Comparison of ENCODE assay signal across 18 mouse cellular contexts in genomic region chr11:84344522-84345236, GRCm38 (mm10).
DNase-seq lines count a peak whose midpoint lies in the region; ATAC-seq and TF ChIP-seq lines count a peak whose summit lies in the region.
"Had no signal": no experiment of that assay in that cellular context is flagged by ENCODE, and none has a peak within 500 bp of the region (broad histone marks: within the 10 kb centered on the region; RNA-seq: fewer than 3 reads in every experiment).

No protein-coding gene starts in this region.

- no peaks in the 10 kb centered on the region for H3K36me3 ChIP-seq in heart, embryonic 11.5 days (ENCODE audit: control insufficient read depth, insufficient read depth, low read length)
- H3K36me3 ChIP-seq in hindbrain, embryonic 14.5 days (replicated peaks; ENCODE audit: control insufficient read depth, insufficient read depth) = no peaks in the 10 kb centered on the region
- no peaks in the 10 kb centered on the region for H3K36me3 ChIP-seq in hindbrain, embryonic 11.5 days (ENCODE audit: control insufficient read depth, insufficient read depth, low read length)
- peaks cover 4 to 55% of the 10 kb centered on the region in 2 experiments for H3K36me3 ChIP-seq in MEL (ENCODE audit: control insufficient read depth in 1 of 2, insufficient read depth in 2 of 2, low read length in 2 of 2)
- H3K36me3 ChIP-seq: neural tube, embryonic 12.5 days had no signal

- intact Hi-C loops in heart, postnatal 14 days (cut with DNase I) = no loop called here

- no peak for TF ChIP-seq RAD21 in MEL (IDR thresholded peaks at IDR 0.05; ENCODE audit: low read depth, low read length)

- peak overlapping the region; percentile 62; the same call in 1 of the 2 replicates for H3K27ac ChIP-seq in heart, embryonic 11.5 days (ENCODE audit: low read depth, low read length)
- peak overlapping the region; percentile 54; the same call in 1 of the 2 replicates for H3K27ac ChIP-seq in hindbrain, embryonic 14.5 days
- no peak overlapping the region for H3K27ac ChIP-seq in hindbrain, embryonic 11.5 days (ENCODE audit: low read depth, low read length)
- H3K27ac ChIP-seq in MEL (ENCODE audit: control insufficient read depth, low read depth, low read length) = peak overlapping the region; percentile 70
- H3K27ac ChIP-seq: embryonic facial prominence, embryonic 13.5 days; limb, embryonic 12.5 days; liver, embryonic 14.5 days; neural tube, embryonic 12.5 days had no signal

- H3K4me3 ChIP-seq in heart, embryonic 11.5 days (ENCODE audit: low read depth, low read length) = no peak overlapping the region
- no peak overlapping the region for H3K4me3 ChIP-seq in hindbrain, embryonic 14.5 days (replicated peaks; ENCODE audit: low read length)
- no peak overlapping the region for H3K4me3 ChIP-seq in hindbrain, embryonic 11.5 days (ENCODE audit: low read depth, low read length)
- peak overlapping the region in 1 of 2 experiments; percentile 5; a peak in 1 of 4 replicates for H3K4me3 ChIP-seq in MEL (ENCODE audit: control insufficient read depth in 1 of 2, insufficient read depth in 1 of 2, low read depth in 2 of 2, low read length in 2 of 2)
- H3K4me3 ChIP-seq: embryonic facial prominence, embryonic 13.5 days; limb, embryonic 12.5 days; neural tube, embryonic 12.5 days had no signal

- 46% methylated on average over 6 of the region's 6 CpGs for WGBS in heart, embryonic 11.5 days (ENCODE audit: insufficient replicate concordance)
- 78% methylated on average over 6 of the region's 6 CpGs for WGBS in hindbrain, embryonic 14.5 days
- 85% methylated on average over 6 of the region's 6 CpGs for whole genome bisulfite sequencing in hindbrain, embryonic 11.5 days

- no peak for ATAC-seq in heart, embryonic 11.5 days (replicated peaks; ENCODE audit: insufficient number of reproducible peaks, low FRiP score, low TSS enrichment)
- no peak for ATAC-seq in hindbrain, embryonic 14.5 days (ENCODE audit: low FRiP score)
- ATAC-seq in hindbrain, embryonic 11.5 days (ENCODE audit: low FRiP score) = no peak
- ATAC-seq: CD4-positive, CD25-positive, alpha-beta regulatory T cell, adult 4 months had no signal

- TF ChIP-seq EP300 in MEL (IDR thresholded peaks at IDR 0.05; ENCODE audit: low read depth in 1 of 2, low read length in 2 of 2) = peak; percentile 77 to 78

- H3K79me2 ChIP-seq in MEL (ENCODE audit: control insufficient read depth, insufficient read depth, low read length, poor library complexity) = no peaks in the 10 kb centered on the region

- no peaks in the 10 kb centered on the region for H3K27me3 ChIP-seq in heart, embryonic 11.5 days (ENCODE audit: control insufficient read depth, insufficient read depth, low read length)
- no peaks in the 10 kb centered on the region for H3K27me3 ChIP-seq in hindbrain, embryonic 14.5 days (ENCODE audit: control insufficient read depth, insufficient read depth, low read length)
- H3K27me3 ChIP-seq in hindbrain, embryonic 11.5 days (ENCODE audit: control insufficient read depth, insufficient read depth, low read length) = no peaks in the 10 kb centered on the region
- H3K27me3 ChIP-seq in MEL (ENCODE audit: control insufficient read depth in 1 of 2, insufficient read depth in 2 of 2, low read length in 2 of 2) = no peaks in the 10 kb centered on the region
- H3K27me3 ChIP-seq: embryonic facial prominence, embryonic 13.5 days; limb, embryonic 12.5 days; neural tube, embryonic 12.5 days had no signal

- H3K9me3 ChIP-seq in heart, embryonic 11.5 days (replicated peaks; ENCODE audit: control insufficient read depth, low read length) = no peaks in the 10 kb centered on the region
- H3K9me3 ChIP-seq in hindbrain, embryonic 14.5 days (ENCODE audit: control insufficient read depth, low read length) = no peaks in the 10 kb centered on the region
- no peaks in the 10 kb centered on the region for H3K9me3 ChIP-seq in hindbrain, embryonic 11.5 days (ENCODE audit: control insufficient read depth, low read length)
- no peaks in the 10 kb centered on the region for H3K9me3 ChIP-seq in MEL (replicated peaks; ENCODE audit: insufficient read depth, low read length)
- H3K9me3 ChIP-seq: embryonic facial prominence, embryonic 13.5 days; limb, embryonic 12.5 days; neural tube, embryonic 12.5 days had no signal

- no peak for TF ChIP-seq CTCF in MEL (IDR thresholded peaks at IDR 0.05 in 2 of 3, conservative IDR thresholded peaks at IDR 0.05 in 1 of 3; ENCODE audit: control insufficient read depth in 1 of 3, insufficient read depth in 1 of 3, low read depth in 2 of 3, low read length in 3 of 3, poor library complexity in 1 of 3, severe bottlenecking in 1 of 3)

- DNase-seq in heart, postnatal 14 days = no peak
- no peak for DNase-seq in hindbrain, embryonic 14.5 days (ENCODE audit: low spot score)
- no peak for DNase-seq in hindbrain, embryonic 11.5 days (ENCODE audit: low spot score)
- DNase-seq in MEL (ENCODE audit: low read depth, low spot score) (peak; percentile 83), adipocyte (ENCODE audit: low spot score) (peak; percentile 5)
- no peak for DNase-seq in spleen, postnatal 36 days (ENCODE audit: low spot score in 2 of 2)
- DNase-seq: adrenal gland, postnatal 14 days; cerebellum, adult 8-10 months; kidney, adult 9 months; kidney, postnatal 36 days; layer of hippocampus, adult 9-11 months; thymus, postnatal 14 days had no signal

- peaks cover 8% of the 10 kb centered on the region; the same call in 1 of the 2 replicates for H3K4me1 ChIP-seq in heart, embryonic 11.5 days (ENCODE audit: control insufficient read depth, insufficient read depth, low read length)
- peaks cover 20% of the 10 kb centered on the region for H3K4me1 ChIP-seq in hindbrain, embryonic 14.5 days (replicated peaks; ENCODE audit: control insufficient read depth, insufficient read depth, low read length)
- no peaks in the 10 kb centered on the region; the same call in 1 of the 2 replicates for H3K4me1 ChIP-seq in hindbrain, embryonic 11.5 days (replicated peaks; ENCODE audit: control insufficient read depth, insufficient read depth, low read length)
- H3K4me1 ChIP-seq in MEL (ENCODE audit: control insufficient read depth in 1 of 2, insufficient read depth in 2 of 2, low read length in 2 of 2) = peaks cover 24 to 30% of the 10 kb centered on the region in 2 experiments
- H3K4me1 ChIP-seq: limb, embryonic 12.5 days had no signal

- H3K9ac ChIP-seq in heart, embryonic 11.5 days (ENCODE audit: low read depth, low read length) = no peak overlapping the region
- no peak overlapping the region for H3K9ac ChIP-seq in hindbrain, embryonic 14.5 days
- H3K9ac ChIP-seq in hindbrain, embryonic 11.5 days (ENCODE audit: low read depth, low read length) = no peak overlapping the region
- H3K9ac ChIP-seq in MEL (ENCODE audit: control insufficient read depth, low read depth, low read length, poor library complexity, severe bottlenecking) = no peak overlapping the region
- H3K9ac ChIP-seq: embryonic facial prominence, embryonic 13.5 days; limb, embryonic 12.5 days; liver, embryonic 14.5 days; neural tube, embryonic 12.5 days had no signal

- no peak for TF ChIP-seq POLR2A in MEL (IDR thresholded peaks at IDR 0.05; ENCODE audit: control insufficient read depth in 1 of 2, insufficient read depth in 1 of 2, low read depth in 1 of 2, low read length in 2 of 2, poor library complexity in 1 of 2)

- 0 out of 2 replicates have a peak overlapping the region, but pooled peaks have one; percentile 9 for H3K4me2 ChIP-seq in heart, embryonic 11.5 days
- no peak overlapping the region for H3K4me2 ChIP-seq in hindbrain, embryonic 14.5 days (replicated peaks)
- no peak overlapping the region for H3K4me2 ChIP-seq in hindbrain, embryonic 11.5 days (replicated peaks; ENCODE audit: low read depth, low read length)
- H3K4me2 ChIP-seq: embryonic facial prominence, embryonic 13.5 days; limb, embryonic 12.5 days; neural tube, embryonic 12.5 days had no signal

TF ChIP-seq in MEL, 35 proteins besides CTCF, POLR2A, EP300 and RAD21:
- no peak; the same call in 1 of the 2 replicates for TF ChIP-seq MXI1 (IDR thresholded peaks at IDR 0.05; ENCODE audit: low read depth, low read length)
- peak; percentile 47; the same call in 1 of the 2 replicates for TF ChIP-seq SIN3A (IDR thresholded peaks at IDR 0.05; ENCODE audit: low read length)
- peak; percentile 50; the same call in 1 of the 2 replicates for TF ChIP-seq MYC (IDR thresholded peaks at IDR 0.05; ENCODE audit: low read depth, low read length)
- TF ChIP-seq TAL1 (IDR thresholded peaks at IDR 0.05; ENCODE audit: low read length) = peak; percentile 85
- TF ChIP-seq RCOR1 (IDR thresholded peaks at IDR 0.05; ENCODE audit: low read depth, low read length) = peak; percentile 50; the same call in 1 of the 2 replicates
- TF ChIP-seq MYB (IDR thresholded peaks at IDR 0.05; ENCODE audit: low read depth, low read length) = 0 out of 2 replicates have a peak, but pooled peaks have one; percentile 8
- peak; percentile 42; the same call in 1 of the 2 replicates for TF ChIP-seq MAX (IDR thresholded peaks at IDR 0.05; ENCODE audit: low read length)
- TF ChIP-seq TCF12 (IDR thresholded peaks at IDR 0.05; ENCODE audit: low read depth, low read length) = peak; percentile 73
- peak; percentile 80 for TF ChIP-seq ETS1 (IDR thresholded peaks at IDR 0.05; ENCODE audit: low read depth, low read length)
- no peak for TF ChIP-seq USF2 (IDR thresholded peaks at IDR 0.05; ENCODE audit: borderline replicate concordance in 1 of 2, insufficient read depth in 1 of 2, low read depth in 1 of 2, low read length in 2 of 2)
- TF ChIP-seq ZKSCAN1 (IDR thresholded peaks at IDR 0.05; ENCODE audit: low read depth, low read length) = no peak
- peak; percentile 60; the same call in 1 of the 2 replicates for TF ChIP-seq USF1 (IDR thresholded peaks at IDR 0.05; ENCODE audit: low read depth, low read length)
- no peak for TF ChIP-seq SMC3 (IDR thresholded peaks at IDR 0.05; ENCODE audit: low read depth, low read length)
- no peak for TF ChIP-seq MAFK (IDR thresholded peaks at IDR 0.05; ENCODE audit: borderline replicate concordance, low read depth, low read length)
- peak; percentile 74 for TF ChIP-seq GATA1 (IDR thresholded peaks at IDR 0.05; ENCODE audit: low read depth, low read length)
- TF ChIP-seq MEF2A (IDR thresholded peaks at IDR 0.05; ENCODE audit: extremely low read depth, insufficient replicate concordance, low read depth, low read length, poor library complexity, severe bottlenecking) = peak; percentile 94
- no peak for TF ChIP-seq ZMIZ1 (IDR thresholded peaks at IDR 0.05; ENCODE audit: low read depth, low read length)
- no peak for TF ChIP-seq KAT2A (conservative IDR thresholded peaks at IDR 0.05; ENCODE audit: low read depth, low read length)
- peak; percentile 68 for TF ChIP-seq BHLHE40 (IDR thresholded peaks at IDR 0.05; ENCODE audit: borderline replicate concordance, low read depth, low read length)

Comparison
In these comparisons a context has a peak if more than half of its experiments do, and no peak if none do; other contexts are left out.
1. DNase-seq: peak in MEL (single experiment) and adipocyte (single experiment); none in heart, postnatal 14 days (0 of 2), hindbrain, embryonic 14.5 days (single experiment), hindbrain, embryonic 11.5 days (single experiment) and spleen, postnatal 36 days (0 of 2).